Mouse (Mus musculus) left cerebral cortex, adult 9 months (tissue): ENCODE results near the gene Babam1.
"Not testable (repeated sequence)": the region's sequence is repeated elsewhere in the genome, so short reads cannot be mapped to it uniquely, and the experiment has no call there.

ENCODE experiments used
- DNase-seq, 2 experiments: peaks; one replicate each; pipeline ENCODE4 v3.0.0; 2022; ENCODE audit warnings: low spot score in 2 of 2

The Babam1 gene

DNA sequence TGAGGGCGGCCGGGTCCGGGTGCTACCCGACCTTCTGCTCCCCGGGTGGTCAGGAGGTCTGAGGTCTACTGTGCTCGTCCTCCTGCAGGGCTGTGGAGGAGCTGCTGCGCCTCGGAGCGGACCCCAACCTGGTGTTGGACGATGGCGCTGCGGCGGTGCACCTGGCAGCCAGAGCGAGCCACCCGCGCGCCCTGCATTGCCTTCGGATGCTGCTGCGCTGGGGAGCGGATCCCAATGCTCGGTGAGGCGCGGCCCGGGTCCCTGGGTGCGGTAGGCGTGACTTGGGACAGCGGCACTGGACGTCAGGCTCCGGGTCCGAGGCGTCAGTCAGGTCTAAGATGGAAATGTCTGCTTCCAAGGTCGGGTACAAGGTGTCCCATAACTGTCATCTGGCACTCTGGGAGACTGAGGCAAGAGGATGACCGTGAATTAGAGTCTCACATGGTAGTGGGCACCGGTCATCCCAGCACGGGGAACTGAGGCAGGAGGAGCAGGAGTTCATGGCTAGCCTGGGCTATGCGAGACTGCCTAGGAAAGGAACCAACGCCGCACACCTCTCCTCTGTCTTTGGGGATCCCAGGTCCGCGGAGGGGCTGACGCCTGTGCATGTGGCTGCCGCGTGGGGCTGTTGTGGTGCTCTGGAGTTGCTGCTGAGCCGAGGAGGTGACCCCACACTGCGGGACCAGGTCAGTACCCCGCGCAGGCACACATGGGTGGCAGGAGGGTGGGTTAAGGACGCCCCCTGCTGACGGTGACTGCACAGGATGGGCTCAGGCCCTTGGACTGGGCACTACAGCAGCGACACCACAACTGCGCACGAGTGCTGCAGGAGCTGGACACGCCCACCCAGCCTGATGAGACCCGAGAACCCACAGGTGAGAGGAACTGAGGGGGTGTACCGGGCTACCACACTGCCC, 9.7 kb downstream of the Babam1 start:
- DNase-seq, result no peak

- no peak for DNase-seq
Observed at GRCm38 (mm10) chr8:71407441-71407840, 10.8 kb downstream of the Babam1 start.

GRCm38 (mm10) chr8:71408231-71408630, 11.6 kb downstream of the Babam1 start:
- DNase-seq, result no peak

DNA sequence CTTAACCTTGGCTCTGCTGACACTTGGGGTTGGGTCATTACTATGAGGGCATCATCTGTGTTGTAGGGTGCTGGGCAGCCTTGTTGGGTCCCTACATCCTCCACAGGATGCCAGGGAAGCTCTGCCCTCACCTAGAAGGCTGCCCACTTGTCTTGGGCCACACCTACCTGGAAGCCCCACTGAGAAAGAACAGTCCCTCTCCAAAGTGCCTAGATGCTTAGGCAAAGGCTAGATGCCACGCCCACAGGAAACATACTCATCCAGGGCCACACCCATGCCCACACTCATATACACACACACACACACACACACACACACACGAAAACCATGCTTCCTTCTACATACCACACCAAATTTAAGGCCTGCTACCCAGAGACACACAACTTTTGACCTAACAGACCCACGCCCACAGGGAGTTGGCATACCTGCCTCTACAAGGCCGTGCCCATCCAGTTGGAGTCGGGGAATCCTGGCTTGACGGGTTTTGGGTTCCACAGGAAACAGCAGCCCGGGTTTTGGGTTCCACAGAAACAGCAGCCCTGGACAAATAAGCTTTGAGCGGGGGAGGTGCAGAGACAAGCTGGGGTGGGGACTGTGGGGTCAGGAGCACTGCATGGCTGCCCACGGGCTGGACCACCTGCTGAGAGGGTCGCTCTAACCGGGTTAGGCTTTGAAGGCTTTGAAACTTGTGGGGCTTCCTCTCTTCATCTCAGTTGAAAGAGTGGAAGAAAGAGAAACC, 15.0 kb downstream of the Babam1 start:
- no peak for DNase-seq

- DNase-seq, result no peak
Observed at GRCm38 (mm10) chr8:71422121-71422520, 25.5 kb downstream of the Babam1 start.

DNA sequence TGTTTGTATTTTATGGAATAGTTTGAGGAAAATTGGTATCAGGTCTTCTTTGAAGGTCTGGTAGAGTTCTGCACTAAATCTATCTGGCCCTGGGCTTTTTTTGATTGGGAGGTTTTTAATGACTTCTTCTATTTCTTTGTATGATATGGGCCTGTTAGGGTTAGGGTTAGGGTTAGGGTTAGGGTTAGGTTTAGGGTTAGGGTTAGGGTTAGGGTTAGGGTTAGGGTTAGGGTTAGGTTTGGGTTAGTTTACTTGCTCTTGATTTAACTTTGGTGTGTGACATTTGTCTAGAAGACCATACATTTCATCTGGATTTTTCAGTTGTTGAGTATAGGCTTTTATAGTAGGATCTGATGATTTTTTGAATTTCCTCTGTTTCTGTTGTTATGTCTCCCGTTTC, 36.3 kb downstream of the Babam1 start:
- not testable (repeated sequence) for DNase-seq

DNA sequence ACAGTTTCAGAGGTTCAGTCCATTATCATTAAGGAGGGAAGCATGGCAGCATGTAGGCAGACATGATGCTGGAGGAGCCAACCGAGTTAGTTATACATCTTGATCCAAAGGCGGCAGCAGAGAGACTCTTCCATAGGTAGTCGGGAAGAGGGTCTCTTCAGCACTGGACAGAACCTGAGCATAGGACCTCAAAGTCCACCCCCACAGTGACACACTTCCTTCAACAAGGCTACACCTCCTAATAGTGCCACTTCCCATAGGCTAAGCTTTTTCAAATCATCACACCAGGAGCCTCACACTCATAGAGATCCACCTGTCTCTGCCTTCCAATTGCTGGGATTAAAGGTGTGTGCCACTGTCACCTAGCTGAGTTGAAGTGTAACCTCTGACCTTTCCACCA, 40.4 kb downstream of the Babam1 start:
- no peak for DNase-seq

DNA sequence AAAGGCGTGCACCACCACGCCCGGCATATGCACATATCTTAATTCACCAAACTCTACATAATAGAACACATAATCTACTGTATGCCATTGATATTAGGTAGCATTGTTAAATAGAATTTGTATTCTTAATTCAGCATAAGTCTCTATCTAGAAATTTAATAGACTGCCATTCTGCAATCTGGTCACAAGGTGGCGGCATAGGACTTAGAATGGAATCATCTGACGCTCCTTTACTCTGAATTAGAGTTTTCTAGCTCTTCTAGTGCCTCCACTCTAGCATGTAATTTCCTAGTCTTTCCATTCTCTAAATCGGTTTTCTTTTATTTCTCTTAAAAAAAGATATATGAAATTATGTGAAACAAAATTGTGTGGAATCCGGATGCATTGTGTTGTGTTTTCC, 44.7 kb downstream of the Babam1 start:
- DNase-seq, result no peak

- no peak for DNase-seq
Observed at GRCm38 (mm10) chr8:71445096-71445495, 48.4 kb downstream of the Babam1 start.

DNA sequence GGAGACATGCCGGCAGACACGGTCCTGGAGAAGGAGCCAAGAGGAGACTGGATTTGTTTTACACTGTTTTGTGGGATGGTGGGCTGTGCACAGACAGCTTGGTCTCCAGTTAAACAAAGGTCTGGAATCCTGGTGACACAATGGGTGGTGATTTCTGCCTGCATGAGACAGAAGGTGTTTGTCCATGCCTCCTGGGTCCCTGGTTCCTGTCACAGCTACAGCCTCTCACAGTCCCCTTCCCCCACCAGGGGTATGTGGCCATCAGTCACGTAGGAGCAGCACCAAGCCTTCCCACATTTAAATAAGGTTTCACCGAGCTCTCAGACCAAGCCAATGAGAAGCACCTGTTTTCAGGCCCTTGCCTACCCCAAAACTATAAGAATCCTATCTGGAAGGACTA, 54.7 kb downstream of the Babam1 start:
- DNase-seq, result no peak

DNA sequence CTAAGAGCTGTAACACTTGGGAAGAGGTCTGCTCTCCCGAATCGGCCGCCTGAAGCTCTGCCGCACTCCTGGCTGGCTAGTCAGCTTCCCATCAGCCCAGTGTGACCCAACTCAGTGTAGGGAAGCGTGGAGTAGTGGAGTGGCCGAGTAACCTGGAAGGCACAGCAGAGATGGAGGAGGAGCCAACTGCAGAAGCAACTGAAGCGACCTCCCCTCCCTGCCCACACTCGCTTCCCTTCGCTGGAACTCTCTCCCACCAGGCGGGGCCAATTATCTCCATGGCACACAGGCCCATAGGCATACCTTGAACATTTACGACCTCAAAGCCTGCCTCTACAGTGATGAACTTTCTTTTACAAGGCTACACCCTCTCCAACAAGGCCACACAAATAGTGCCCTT, 55.1 kb downstream of the Babam1 start:
- DNase-seq, result no peak

DNA sequence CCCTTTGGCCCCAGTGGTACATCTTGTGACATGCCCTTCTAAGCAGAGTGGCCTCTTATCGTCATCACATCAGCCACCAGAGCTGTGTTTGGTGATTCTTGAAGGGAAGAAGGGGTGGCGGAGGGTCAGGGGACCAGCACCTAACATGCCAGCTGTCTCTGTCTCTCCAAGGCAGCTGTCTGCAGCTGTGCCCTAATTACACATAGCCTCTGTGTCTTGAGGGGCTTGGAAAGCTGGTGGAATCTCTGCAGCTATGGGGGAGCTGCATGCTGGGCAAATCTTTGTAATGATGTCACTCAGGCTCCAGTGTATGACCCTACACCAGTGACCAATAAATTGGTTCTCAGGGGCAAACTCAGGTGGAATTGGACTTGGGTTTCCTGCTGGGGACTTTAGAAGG, 56.0 kb downstream of the Babam1 start:
- peak in 1 of 2 experiments; percentile 0 for DNase-seq
